Mouse (Mus musculus) heart, postnatal 10 days (tissue): ENCODE measurements around the gene Gm3233. TPM values are rescaled to one million over a fixed set of nuclear protein-coding genes. Genes with fewer than 3 reads are reported as not detected.
"Not testable (repeated sequence)": the region's sequence is repeated elsewhere in the genome, so short reads cannot be mapped to it uniquely, and the experiment has no call there.

Experiments used
- DNase-seq, 2 experiments: peaks; one replicate each; pipeline ENCODE4 v3.0.0; 2021
- intact Hi-C: fragments of 180-260 bp; cut with DNase I; formaldehyde crosslinking; loops from one replicate; pipeline ENCODE4 v1.15.1; 2025
- total RNA-seq, 2 experiments: library from RNA; stranded (reverse); gene quantifications; 2 replicates each; pipeline ENCODE4 v1.2.3; 2021

Gm3233 gene
- total RNA-seq: not detected

GRCm38 (mm10) chr10:77759582-77759981, at the start of gene Gm3233:
Gene Gm3233, minus strand, starts transcription at chr10:77759682.
- intact Hi-C loops, DNase-seq: not testable (repeated sequence)

GRCm38 (mm10) chr10:77804095-77804494, 44.6 kb upstream of the Gm3233 start:
- intact Hi-C loops: no loop called here

GRCm38 (mm10) chr10:77798921-77799508, 39.5 kb upstream of the Gm3233 start, which contains the start of gene Gm19668:
Gene Gm19668, minus strand, starts transcription at chr10:77799133.
- intact Hi-C loops: no loop called here
- DNase-seq: no peak

More at GRCm38 (mm10) chr10:77804095-77804494, 44.6 kb upstream of the Gm3233 start:
- DNase-seq: no peak

GRCm38 (mm10) chr10:77798164-77798920, 38.9 kb upstream of the Gm3233 start:
- intact Hi-C loops: not testable (repeated sequence)
- DNase-seq: peak; percentile 31 to 50

GRCm38 (mm10) chr10:77797677-77798076, 38.2 kb upstream of the Gm3233 start:
- peak; percentile 44 to 50 for DNase-seq
- intact Hi-C loops: no loop called here

GRCm38 (mm10) chr10:77794976-77795375, 35.5 kb upstream of the Gm3233 start, which contains the start of gene Gm9639:
Gene Gm9639, minus strand, starts transcription at chr10:77795076.
- DNase-seq: peak in 1 of 2 experiments; percentile 29
- intact Hi-C loops: no loop called here

GRCm38 (mm10) chr10:77788621-77789020, 29.1 kb upstream of the Gm3233 start:
- DNase-seq: no peak
- intact Hi-C loops: loop anchor here (10.0 kb wide), 1 partner anchor 126 kb away; no protein-coding TSS in a partner anchor

- peak; percentile 47 to 55 for DNase-seq
- intact Hi-C loops: loop anchor here (10.0 kb wide), 1 partner anchor 127 kb away; no protein-coding TSS in a partner anchor
Measured at GRCm38 (mm10) chr10:77787876-77788275, 28.4 kb upstream of the Gm3233 start, which contains the start of gene Gm7137. Gene Gm7137, minus strand, starts transcription at chr10:77788200.

GRCm38 (mm10) chr10:77783396-77783795, 23.9 kb upstream of the Gm3233 start:
- not testable (repeated sequence) for DNase-seq
- intact Hi-C loops: loop anchor here (10.0 kb wide), 1 partner anchor 131 kb away; no protein-coding TSS in a partner anchor

GRCm38 (mm10) chr10:77782442-77782841, 23.0 kb upstream of the Gm3233 start, which contains the start of gene Gm3250:
Gene Gm3250, minus strand, starts transcription at chr10:77782542.
- intact Hi-C loops: loop anchor here (10.0 kb wide), 1 partner anchor 132 kb away; no protein-coding TSS in a partner anchor

GRCm38 (mm10) chr10:77776844-77777243, 17.4 kb upstream of the Gm3233 start, which contains the start of gene Gm7138:
Gene Gm7138, minus strand, starts transcription at chr10:77776944.
- DNase-seq, intact Hi-C loops: not testable (repeated sequence)

More at GRCm38 (mm10) chr10:77782442-77782841, 23.0 kb upstream of the Gm3233 start, which contains the start of gene Gm3250:
- not testable (repeated sequence) for DNase-seq

- intact Hi-C loops, DNase-seq: not testable (repeated sequence)
Measured at GRCm38 (mm10) chr10:77772142-77772541, 12.7 kb upstream of the Gm3233 start.

- intact Hi-C loops, DNase-seq: not testable (repeated sequence)
Measured at GRCm38 (mm10) chr10:77771225-77771624, 11.7 kb upstream of the Gm3233 start, which contains the start of gene Gm3238. Gene Gm3238, minus strand, starts transcription at chr10:77771325.

- intact Hi-C loops: no loop called here
- DNase-seq: no peak
Measured at GRCm38 (mm10) chr10:77769727-77770126, 10.2 kb upstream of the Gm3233 start.

- intact Hi-C loops: no loop called here
- DNase-seq: no peak
Measured at GRCm38 (mm10) chr10:77753448-77753847, 6.0 kb downstream of the Gm3233 start.

GRCm38 (mm10) chr10:77752312-77752711, 7.2 kb downstream of the Gm3233 start:
- intact Hi-C loops, DNase-seq: not testable (repeated sequence)

- intact Hi-C loops, DNase-seq: not testable (repeated sequence)
Measured at GRCm38 (mm10) chr10:77751254-77751653, 8.2 kb downstream of the Gm3233 start, which contains the start of gene Gm9736. Gene Gm9736, minus strand, starts transcription at chr10:77751354.

GRCm38 (mm10) chr10:77750686-77751085, 8.8 kb downstream of the Gm3233 start:
- DNase-seq, intact Hi-C loops: not testable (repeated sequence)

GRCm38 (mm10) chr10:77741924-77742688, 17.4 kb downstream of the Gm3233 start, which contains the start of gene Gm18596:
Gene Gm18596, minus strand, starts transcription at chr10:77742638.
- DNase-seq, intact Hi-C loops: not testable (repeated sequence)

GRCm38 (mm10) chr10:77738929-77739328, 20.6 kb downstream of the Gm3233 start:
- intact Hi-C loops: no loop called here

More at GRCm38 (mm10) chr10:77738929-77739328, 20.6 kb downstream of the Gm3233 start:
- no peak for DNase-seq
